Mouse (Mus musculus) left cerebral cortex, adult 11 months (tissue): ENCODE results near the gene Midn.

Experiments used
- DNase-seq: peaks from one replicate; pipeline ENCODE4 v3.0.0; 2022; ENCODE audit warnings: low spot score

Gene Midn

GRCm38 (mm10) chr10:80144159-80144558 is 3.9 kb upstream of the Midn start:
- DNase-seq: no peak

- no peak for DNase-seq
These were observed 2.9 kb upstream of the Midn start for GRCm38 (mm10) chr10:80144864-80145838.

DNA sequence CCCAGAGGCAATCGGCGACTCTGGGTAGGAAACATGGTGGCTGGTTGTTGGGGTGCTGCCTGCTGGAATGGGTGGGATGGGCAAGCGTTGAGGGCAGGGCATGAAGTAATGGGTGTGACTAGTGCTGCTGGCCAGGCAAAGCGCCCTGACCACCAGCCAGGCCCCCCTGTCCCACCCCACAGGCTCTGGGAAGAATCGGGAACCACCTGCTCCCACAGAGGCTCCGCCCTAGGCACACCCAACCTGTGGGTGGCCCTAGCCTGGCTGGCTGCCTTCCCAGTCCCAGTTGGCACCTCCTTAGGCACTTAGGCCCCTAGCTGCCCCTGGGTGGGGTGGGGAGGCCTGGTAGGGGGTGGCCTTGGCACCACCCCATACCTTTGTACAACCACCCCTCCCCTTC is 2.2 kb upstream of the Midn start:
- no peak for DNase-seq

DNA sequence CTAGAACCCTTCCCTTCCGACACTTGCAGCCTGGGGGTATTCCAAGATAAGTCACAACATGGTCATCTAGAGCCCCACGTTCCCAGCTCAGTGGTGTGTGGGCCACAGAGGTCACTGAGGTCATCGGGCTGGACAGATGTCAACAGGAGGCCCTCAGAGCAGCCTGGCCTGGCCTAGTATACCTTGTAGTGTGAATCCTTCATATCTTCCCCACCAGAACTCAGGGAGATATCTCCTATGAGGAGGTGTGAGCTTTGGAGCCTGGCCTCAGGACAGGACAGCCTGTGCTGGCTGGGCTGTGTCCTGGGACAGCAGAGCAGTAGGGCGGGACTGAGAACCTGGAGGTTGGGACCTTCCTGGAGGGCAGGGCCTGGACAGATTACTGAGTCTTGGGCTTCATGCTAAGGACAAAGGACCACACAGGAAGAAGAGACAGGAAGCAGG is 1.5 kb upstream of the Midn start:
- no peak for DNase-seq

- DNase-seq: no peak
These were observed 840 bp upstream of the Midn start for GRCm38 (mm10) chr10:80147146-80147718.

- peak; percentile 86 for DNase-seq
These were observed 678 bp downstream of the Midn start for GRCm38 (mm10) chr10:80148610-80149290.

- peak; percentile 97 for DNase-seq
These were observed 1.5 kb downstream of the Midn start for GRCm38 (mm10) chr10:80149291-80150225.

DNA sequence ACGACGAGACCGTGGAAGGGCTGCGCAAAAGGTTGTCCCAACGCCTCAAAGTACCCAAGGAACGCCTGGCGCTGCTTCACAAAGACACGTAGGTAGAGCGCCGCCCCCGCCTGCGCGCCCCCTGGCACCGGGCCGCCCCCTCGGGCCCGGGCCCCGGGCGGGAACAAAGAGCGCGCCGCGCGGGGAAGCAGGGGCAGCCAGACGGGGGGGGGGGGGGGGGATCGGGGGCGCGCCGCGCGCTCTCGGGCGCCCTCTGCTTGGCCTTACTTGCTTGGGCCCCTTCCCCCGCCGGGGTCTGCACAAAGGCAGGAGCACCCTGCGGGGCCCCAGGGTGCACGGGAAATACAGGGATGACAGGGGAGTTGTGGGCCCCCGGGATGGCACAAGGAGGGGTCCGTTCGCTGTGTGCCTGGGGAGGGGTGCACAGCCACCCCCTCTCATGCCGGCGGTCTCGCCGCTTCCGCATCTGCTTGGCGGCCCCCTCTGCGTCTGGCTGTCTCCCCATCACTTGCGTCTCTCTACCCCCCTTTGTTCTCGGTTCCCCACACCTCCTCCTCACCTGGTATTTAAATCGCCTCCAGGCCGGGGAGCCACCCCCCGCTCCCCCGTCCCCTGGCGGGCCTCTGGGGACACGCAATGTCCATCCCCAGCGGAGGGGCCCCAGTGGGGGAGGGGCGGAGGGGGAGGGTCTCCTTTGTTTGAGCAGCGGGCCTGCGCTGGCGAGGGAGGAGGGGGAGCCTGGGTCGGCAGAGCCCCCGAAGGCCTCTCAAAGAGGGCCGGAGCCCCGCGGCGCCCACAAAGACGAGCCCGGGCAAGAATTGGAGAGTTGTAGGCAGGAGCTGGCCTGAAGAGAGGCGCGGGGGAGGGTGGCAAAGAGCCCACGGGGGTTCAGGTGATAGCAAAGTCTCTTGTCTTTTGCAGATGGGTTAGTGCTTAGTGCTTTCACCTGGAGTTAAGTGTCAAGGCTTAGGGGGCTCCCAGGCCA is 2.4 kb downstream of the Midn start:
- no peak for DNase-seq

DNA sequence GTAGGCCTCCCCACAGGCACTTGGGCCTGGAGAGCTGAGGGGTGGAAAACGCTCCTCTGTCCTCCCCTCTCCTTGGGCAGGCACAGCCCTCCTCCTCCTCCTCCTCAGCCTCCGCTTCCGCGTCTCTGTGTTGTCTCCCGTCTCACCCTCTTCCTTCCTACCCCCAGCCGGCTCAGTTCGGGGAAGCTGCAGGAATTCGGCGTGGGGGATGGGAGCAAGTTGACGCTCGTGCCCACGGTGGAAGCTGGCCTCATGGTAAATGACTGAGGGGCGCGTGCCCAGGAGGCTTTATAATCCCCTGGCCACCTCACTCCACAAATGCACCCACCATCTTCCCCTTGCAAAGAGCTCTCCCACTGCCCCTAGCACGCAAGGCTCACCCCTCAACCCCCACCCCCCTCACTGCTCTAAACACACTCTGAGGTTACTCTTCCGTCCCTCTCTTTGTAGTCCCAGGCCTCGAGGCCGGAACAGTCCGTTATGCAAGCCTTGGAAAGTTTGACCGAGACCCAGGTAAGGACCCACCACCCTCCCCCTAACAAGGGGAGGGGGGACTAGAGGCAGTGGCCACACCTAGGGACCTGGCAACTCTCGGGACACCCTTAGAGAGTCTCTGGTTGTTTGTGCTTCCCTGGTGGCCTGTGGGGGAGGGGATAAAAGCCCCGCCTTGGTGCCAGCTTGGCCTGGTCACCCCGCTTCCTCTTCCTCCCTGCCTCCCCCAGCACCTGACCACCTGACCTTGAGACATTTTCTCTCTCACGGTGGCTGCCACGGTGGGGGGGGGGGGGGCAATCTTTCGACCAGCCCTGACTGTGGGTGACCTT is 3.4 kb downstream of the Midn start:
- DNase-seq: no peak

DNA sequence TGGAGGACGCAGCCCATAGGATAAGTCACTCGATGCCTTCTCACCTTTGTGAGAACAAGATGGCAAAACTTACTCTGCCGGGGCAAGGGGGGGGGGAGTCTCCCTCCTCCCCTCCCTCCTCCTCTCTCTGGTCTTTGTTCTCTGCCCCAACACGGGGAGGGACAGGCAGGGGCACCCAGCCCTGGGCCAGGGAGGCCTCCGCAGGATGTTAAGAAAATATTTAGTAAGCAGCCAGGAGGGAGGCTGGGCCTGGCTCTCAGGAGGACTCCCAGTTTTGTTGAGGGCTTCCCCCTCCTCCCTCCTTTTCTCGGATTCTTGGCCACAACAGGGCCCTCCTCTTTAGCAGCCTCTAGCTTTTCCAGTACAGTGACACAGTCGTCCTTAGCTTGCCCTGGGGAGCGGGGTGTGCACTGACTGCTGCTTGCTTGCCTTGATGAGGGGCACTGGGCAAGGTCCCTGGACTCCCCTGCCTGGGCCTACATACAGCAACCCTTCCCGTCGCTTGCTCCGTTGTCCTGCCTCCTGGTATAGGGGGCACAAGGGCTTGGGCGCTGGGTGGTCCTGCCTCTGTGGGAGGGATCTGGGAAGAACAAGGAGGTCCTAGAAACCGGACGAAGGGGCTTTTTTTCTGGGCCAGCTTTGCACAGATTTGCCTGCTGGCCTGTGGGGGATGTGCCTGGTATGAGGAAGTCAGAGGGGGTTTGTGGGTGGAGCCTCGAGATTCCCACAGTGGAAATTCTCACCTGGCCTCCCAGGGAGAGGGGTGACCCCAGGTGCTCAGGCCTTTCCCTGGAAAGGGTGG is 4.2 kb downstream of the Midn start:
- DNase-seq: no peak

- no peak for DNase-seq
These were observed 4.8 kb downstream of the Midn start for GRCm38 (mm10) chr10:80152873-80153260.

DNA sequence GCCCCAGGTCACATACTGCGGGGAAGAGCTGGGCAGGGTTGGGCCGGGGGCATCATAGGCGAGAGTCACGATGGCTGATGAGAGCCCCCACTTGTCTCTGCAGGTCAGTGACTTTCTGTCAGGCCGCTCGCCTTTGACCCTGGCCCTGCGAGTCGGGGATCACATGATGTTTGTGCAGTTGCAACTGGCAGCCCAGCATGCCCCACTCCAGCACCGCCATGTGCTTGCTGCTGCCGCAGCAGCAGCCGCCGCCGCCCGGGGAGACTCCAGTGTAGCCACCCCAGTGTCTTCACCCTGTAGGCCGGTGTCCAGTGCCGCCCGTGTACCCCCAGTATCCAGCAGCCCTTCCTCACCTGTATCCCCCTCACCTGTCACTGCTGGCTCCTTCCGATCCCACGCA is 5.6 kb downstream of the Midn start:
- DNase-seq: no peak

DNA sequence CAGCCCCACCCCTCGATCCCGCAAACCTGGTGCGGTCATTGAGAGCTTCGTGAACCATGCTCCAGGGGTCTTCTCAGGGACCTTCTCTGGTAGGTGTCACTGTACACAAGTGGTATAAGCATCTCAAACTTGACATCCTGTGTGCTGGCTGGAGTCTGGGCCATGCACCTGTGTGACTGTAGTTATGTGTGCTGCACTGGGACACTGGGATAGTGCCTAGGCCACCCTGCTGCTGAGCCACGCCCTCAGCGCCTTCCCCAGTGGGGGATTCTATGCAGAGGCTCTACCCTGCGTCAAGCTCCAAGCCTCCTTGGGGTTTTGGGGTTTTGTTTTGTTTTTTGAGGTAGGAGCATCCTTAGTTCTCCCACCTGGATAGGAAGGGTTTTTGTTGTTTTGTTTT is 6.3 kb downstream of the Midn start:
- DNase-seq: no peak

- DNase-seq: no peak
These were observed 7.2 kb downstream of the Midn start for GRCm38 (mm10) chr10:80155277-80155676.

- DNase-seq: no peak
These were observed 8.1 kb downstream of the Midn start for GRCm38 (mm10) chr10:80156002-80156751.

- DNase-seq: no peak
These were observed 8.6 kb downstream of the Midn start for GRCm38 (mm10) chr10:80156752-80157053.

- DNase-seq: no peak
These were observed 9.3 kb downstream of the Midn start for GRCm38 (mm10) chr10:80157141-80157929.
